Mouse (Mus musculus) cerebellum, adult 2 months (tissue): Measurements from ENCODE around the gene Slc26a3. TPM values are rescaled to one million over a fixed set of nuclear protein-coding genes. Genes with fewer than 3 reads are reported as not detected.

Experiments
- DNase-seq, 2 experiments: peaks; one replicate each; pipeline ENCODE4 v3.0.0; 2021
- H3K27ac ChIP-seq: fragments of 200-500 bp; 2 replicates; pipeline ENCODE4 v1.5.1; 2012; ENCODE audit warnings: low read length, control low read depth, inconsistent platforms; ENCODE audit not compliant: insufficient read depth
- H3K27me3 ChIP-seq: fragments of 200-500 bp; 2 replicates; pipeline ENCODE4 v1.6.1; 2012; ENCODE audit warnings: inconsistent platforms, mild to moderate bottlenecking, low read length, moderate library complexity; ENCODE audit not compliant: control insufficient read depth, insufficient read depth
- H3K4me1 ChIP-seq: fragments of 200-500 bp; 2 replicates; pipeline ENCODE4 v1.6.1; 2011; ENCODE audit warnings: low read length; ENCODE audit not compliant: control insufficient read depth, insufficient read depth
- H3K4me3 ChIP-seq: fragments of 200-500 bp; replicated peaks from 2 replicates; pipeline ENCODE3; 2011; ENCODE audit warnings: mild to moderate bottlenecking, low read depth, low read length, control low read depth; ENCODE audit not compliant: insufficient read depth
- CTCF ChIP-seq: fragments of 200-500 bp; IDR thresholded peaks from 2 replicates; pipeline ENCODE4 v1.5.1; 2011; ENCODE audit warnings: low read depth, mild to moderate bottlenecking, control low read depth, low read length, moderate library complexity, borderline replicate concordance; ENCODE audit not compliant: insufficient read depth
- POLR2A ChIP-seq: fragments of 200-500 bp; IDR thresholded peaks from 2 replicates; pipeline ENCODE4 v1.6.1; 2011; ENCODE audit warnings: low read length, control low read depth, borderline replicate concordance; ENCODE audit not compliant: insufficient read depth
- WGBS: fragments of 180-500 bp; shearing (Covaris S2); methylation state at CpG from one replicate; pipeline ENCODE4 v1.1.7; 2018; 5-methylcytosine and 5-hydroxymethylcytosine counted together
- polyA plus RNA-seq: library from polyadenylated mRNA; depleted of rRNA; stranded (reverse); fragments of >200 nt; gene quantifications from 2 replicates; pipeline ENCODE4 v1.2.3, GENCODE M21; 2012

Gene Slc26a3
- polyA plus RNA-seq, 1 experiment = 0.08 TPM

DNA sequence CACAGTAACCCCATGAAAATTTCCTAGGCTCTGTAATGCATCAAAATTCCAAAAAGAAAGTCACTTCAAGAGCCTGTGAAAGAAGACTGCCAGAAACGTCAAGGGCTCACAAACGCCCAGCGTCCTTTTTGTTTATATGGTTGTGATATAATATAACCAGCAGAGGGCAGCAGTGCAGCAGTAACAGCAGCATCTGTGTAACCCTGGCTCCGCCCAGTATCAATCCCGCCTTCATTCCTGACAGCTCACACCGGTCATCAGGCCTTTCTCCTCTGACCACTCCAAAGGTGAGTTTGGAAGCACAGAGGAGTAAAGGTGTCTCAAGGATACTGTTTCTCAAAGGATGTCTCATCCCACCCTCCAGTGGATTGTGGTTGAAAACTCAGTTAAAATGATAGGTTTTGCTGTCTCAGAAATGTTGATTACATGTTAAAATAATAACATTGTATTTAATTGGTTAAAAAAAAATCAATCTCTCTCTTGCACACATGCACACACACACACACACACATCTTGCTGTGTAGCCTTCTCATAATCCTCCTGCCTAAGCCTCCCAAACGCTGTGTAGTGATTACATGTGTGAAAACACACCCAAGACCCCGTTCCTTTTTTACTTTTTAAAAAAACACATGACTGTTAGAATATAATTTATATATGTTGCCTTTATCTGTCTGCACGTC is 15.9 kb upstream of the Slc26a3 start:
- TF ChIP-seq CTCF (peak; percentile 66; the same call in 1 of the 2 replicates), POLR2A (no peak)
- Histone ChIP-seq H3K4me3 (peak overlapping the region; percentile 15), H3K27ac (no peak overlapping the region), H3K4me1 (no peaks in the 10 kb centered on the region), H3K27me3 (no peaks in the 10 kb centered on the region)
- WGBS = 32% methylated on average over 9 of the region's 9 CpGs
- peak; percentile 49 to 70 for DNase-seq

GRCm38 (mm10) chr12:31375283-31375615 is 15.4 kb upstream of the Slc26a3 start:
- no peak overlapping the region for H3K4me3 ChIP-seq
- no peak overlapping the region for H3K27ac ChIP-seq
- 71% methylated on average over 4 of the region's 4 CpGs for WGBS
- DNase-seq = no peak
- no peak for TF ChIP-seq POLR2A
- no peak for TF ChIP-seq CTCF
- H3K4me1 ChIP-seq = no peaks in the 10 kb centered on the region
- no peaks in the 10 kb centered on the region for H3K27me3 ChIP-seq

DNA sequence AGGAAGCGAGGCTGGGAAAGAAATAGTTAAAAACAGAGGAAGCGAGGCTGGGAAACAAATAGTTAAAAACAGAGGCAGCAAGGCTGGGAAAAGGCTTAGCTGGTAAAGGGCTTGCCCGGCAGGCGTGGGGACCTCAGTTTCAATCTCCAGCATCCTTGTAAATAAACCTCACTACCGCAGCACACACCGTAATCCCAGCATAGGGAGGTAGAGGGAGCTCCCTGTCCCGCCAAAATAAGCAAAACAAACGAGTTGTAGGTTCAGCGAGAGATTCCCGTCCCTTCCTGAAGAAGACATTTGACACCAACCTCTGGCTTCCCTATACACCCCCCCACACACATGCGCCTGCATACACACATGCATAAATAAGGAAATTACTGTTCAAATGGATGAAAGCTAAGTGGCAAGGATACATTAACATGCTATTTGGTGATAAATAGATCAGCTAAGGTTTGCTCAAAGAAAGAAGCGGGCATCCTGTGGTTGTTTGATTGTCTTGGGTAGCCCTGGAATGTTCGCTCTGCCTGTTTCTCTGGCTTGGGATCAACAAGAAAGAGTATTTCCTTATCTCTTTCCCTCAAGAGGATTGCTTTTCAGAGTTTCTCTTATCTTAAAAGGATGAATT is 14.2 kb upstream of the Slc26a3 start:
- Histone ChIP-seq H3K4me3 (no peak overlapping the region), H3K27me3 (no peaks in the 10 kb centered on the region), H3K4me1 (no peaks in the 10 kb centered on the region), H3K27ac (no peak overlapping the region)
- TF ChIP-seq CTCF (peak; percentile 36; the same call in 1 of the 2 replicates), POLR2A (no peak)
- WGBS = 14% methylated on average over 13 of the region's 13 CpGs
- DNase-seq = no peak

DNA sequence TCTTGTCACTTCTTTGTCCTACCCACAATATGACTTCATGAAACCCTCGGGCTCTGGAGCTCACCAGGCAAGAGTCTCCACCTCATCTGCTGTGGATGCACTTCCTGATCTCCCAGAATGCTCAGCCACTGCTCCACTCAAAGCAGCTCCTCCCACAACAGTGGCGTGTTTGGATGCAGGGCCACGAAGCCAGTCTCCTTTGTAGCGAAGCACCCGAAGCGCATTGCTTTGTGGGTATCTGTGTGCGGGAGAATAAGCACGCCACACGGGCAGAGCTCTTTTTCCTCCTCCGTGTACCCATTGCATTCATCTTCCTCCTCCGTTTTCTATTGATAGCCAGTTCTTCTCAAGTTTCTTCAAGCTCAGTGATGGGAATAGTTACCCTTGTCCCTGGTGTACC is 13.4 kb upstream of the Slc26a3 start:
- TF ChIP-seq POLR2A (no peak), CTCF (no peak)
- DNase-seq = no peak
- Histone ChIP-seq H3K27ac (no peak overlapping the region), H3K27me3 (no peaks in the 10 kb centered on the region), H3K4me3 (no peak overlapping the region), H3K4me1 (no peaks in the 10 kb centered on the region)
- 78% methylated on average over 11 of the region's 11 CpGs for WGBS

- no peak overlapping the region for H3K27ac ChIP-seq
- WGBS = 7% methylated on average over 2 of the region's 2 CpGs
- no peak overlapping the region for H3K4me3 ChIP-seq
- no peaks in the 10 kb centered on the region; the same call in 1 of the 2 replicates for H3K27me3 ChIP-seq
- H3K4me1 ChIP-seq = no peaks in the 10 kb centered on the region
- no peak for DNase-seq
- TF ChIP-seq POLR2A (no peak), CTCF (no peak)
These were observed 9.8 kb upstream of the Slc26a3 start for GRCm38 (mm10) chr12:31380878-31381277.

DNA sequence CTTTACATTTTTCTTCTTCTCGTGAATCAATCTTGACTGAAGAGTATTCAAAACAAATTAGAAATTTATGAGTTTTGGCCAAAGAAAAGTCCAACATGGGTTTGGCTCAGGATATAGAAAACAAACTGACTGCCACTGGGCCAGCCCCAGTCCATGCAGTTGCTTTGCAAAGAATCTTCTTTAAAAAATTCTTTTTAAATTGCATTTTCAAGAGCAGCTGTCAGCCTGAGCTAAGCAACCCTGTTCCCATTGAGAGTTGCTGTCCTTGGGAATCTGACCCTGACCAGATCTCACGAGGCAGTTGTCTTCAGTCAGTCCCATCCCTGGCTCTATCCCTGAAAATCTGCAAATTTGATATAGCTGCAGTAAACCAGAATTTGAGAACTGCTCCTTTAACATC is 8.2 kb upstream of the Slc26a3 start:
- no peaks in the 10 kb centered on the region; the same call in 1 of the 2 replicates for H3K27me3 ChIP-seq
- no peaks in the 10 kb centered on the region for H3K4me1 ChIP-seq
- no peak overlapping the region for H3K27ac ChIP-seq
- no peak for TF ChIP-seq CTCF
- TF ChIP-seq POLR2A = no peak
- no peak overlapping the region for H3K4me3 ChIP-seq
- 68% methylated on average over 2 of the region's 2 CpGs for WGBS
- DNase-seq = no peak

DNA sequence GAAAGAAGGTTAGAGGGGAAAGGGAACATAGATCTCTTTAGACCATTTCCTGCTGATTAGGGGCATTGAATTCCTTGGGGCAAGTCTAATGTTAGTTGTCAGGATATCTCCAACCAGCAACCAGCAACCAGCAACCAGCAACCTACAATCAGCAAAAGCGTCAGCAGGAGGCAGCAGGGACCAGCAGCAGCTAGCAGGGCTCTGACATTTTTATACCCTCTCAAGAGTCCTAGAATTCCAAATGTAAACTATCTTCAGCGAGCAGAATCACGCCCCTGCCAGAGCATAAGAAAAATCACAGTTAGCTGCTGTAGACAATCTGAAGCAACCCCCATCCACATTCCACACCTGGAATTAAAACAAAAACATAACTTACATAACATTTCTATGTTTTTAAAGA is 3.4 kb upstream of the Slc26a3 start:
- no peak overlapping the region for H3K27ac ChIP-seq
- no peak for DNase-seq
- 70% methylated on average over 3 of the region's 3 CpGs for WGBS

DNA sequence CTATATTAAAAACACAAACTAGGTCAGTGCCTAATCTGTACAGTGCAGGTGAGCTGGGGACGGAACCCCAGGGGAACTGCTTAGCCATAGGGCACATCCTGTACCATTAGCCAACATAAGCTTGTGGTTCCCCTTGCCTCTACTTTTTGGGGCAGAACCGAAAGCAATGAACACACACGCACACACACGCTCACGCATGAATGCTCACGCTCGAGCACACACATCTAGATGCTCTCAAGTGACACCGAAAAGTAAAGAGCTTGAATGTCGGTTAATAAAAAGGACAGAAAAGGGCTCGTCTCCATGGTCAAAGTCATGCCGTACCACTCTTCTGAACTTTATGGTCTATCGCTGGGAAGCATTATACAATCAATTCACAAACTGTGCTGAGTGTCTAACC is 1.0 kb downstream of the Slc26a3 start:
- no peaks in the 10 kb centered on the region for H3K4me1 ChIP-seq
- no peak overlapping the region for H3K4me3 ChIP-seq
- no peak for DNase-seq
- no peaks in the 10 kb centered on the region for H3K27me3 ChIP-seq
- WGBS = 89% methylated on average over 12 of the region's 12 CpGs
- H3K27ac ChIP-seq = no peak overlapping the region
- TF ChIP-seq CTCF (no peak), POLR2A (no peak)

More for the DNA sequence above, 3.4 kb upstream of the Slc26a3 start:
- no peaks in the 10 kb centered on the region for H3K4me1 ChIP-seq
- TF ChIP-seq CTCF = no peak
- TF ChIP-seq POLR2A = no peak
- no peak overlapping the region for H3K4me3 ChIP-seq
- no peaks in the 10 kb centered on the region; the same call in 1 of the 2 replicates for H3K27me3 ChIP-seq
